Mouse (Mus musculus) urinary bladder, postnatal 25 days (tissue): ENCODE measurements around the gene Nptn.
"Not testable (repeated sequence)": the region's sequence is repeated elsewhere in the genome, so short reads cannot be mapped to it uniquely, and the experiment has no call there.

Source experiments
- DNase-seq: peaks from one replicate; pipeline ENCODE4 v3.0.0; 2022; ENCODE audit warnings: low spot score

Nptn gene

DNA sequence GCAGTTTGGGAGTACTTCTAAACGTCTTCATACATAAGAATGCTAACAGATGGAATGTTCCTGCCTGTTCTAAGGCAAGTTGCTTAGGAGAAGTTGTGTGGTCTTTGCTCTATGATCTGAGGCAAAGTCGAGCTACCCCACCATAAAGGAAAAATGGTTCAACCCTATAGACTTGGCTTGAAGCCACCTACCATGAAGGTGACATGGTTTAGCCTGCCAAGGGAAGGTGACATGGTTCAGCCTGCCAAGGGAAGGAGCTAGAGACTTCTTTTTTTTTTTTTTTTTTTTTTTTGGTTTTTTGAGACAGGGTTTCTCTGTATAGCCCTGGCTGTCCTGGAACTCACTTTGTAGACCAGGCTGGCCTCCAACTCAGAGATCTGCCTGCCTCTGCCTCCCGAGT, 16.1 kb upstream of the Nptn start:
- not testable (repeated sequence) for DNase-seq

DNA sequence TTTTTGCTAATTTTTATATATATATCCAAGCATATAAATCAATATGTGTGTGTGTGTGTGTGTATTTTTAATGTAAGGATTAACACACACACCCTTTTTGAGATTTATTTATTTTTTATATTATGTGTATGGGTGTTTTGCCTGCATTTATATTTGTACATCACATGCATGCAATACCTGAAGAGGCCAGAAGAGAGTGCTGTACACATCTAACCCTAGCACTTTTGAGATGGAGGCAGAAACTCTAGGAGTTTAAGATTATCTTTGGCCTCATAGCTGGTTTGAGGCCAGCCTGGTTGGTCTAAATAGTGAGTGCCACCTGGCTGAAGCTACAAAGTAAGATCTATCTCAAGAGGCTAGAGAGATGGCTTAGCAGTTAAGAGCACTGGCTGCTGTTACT, 14.4 kb upstream of the Nptn start:
- DNase-seq = no peak

DNA sequence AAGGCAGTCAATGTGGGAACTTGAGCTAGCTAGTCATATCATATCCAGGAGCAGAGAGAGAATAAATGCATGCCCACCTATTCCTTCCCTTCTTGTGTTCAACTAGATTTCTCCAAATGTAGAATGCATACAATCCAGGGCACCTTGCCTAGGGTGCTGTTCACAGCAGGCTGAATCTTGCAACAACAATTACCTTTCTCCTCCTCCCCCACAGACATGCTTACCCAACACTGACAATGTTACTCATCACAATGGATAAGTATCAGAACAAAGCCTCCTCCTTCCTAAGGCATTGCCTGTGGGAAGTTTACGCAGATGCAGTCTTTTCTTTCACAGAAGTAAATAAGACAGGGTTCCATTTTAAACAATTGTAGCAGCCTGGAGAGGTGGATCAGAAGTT, 11.0 kb upstream of the Nptn start:
- DNase-seq = no peak

DNA sequence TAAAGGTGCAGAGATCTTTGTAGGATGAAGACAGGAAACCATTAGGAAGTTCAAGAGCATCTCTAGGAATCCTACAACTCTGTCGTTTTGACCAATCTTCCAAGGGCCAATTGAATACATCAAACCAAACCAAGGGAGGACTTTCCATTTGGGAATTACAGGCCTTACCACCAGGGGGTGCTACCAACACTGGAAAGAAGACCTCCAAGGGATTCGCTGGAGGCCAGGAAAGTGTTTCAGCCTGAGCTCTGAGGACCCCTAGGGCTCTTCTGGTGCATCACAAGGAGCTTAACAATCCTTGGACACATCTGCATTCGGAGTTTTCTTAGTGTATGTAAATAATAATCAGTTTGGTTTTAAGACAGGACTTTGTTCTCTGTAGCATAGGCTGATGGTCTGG, 3.4 kb upstream of the Nptn start:
- peak; percentile 86 for DNase-seq

DNA sequence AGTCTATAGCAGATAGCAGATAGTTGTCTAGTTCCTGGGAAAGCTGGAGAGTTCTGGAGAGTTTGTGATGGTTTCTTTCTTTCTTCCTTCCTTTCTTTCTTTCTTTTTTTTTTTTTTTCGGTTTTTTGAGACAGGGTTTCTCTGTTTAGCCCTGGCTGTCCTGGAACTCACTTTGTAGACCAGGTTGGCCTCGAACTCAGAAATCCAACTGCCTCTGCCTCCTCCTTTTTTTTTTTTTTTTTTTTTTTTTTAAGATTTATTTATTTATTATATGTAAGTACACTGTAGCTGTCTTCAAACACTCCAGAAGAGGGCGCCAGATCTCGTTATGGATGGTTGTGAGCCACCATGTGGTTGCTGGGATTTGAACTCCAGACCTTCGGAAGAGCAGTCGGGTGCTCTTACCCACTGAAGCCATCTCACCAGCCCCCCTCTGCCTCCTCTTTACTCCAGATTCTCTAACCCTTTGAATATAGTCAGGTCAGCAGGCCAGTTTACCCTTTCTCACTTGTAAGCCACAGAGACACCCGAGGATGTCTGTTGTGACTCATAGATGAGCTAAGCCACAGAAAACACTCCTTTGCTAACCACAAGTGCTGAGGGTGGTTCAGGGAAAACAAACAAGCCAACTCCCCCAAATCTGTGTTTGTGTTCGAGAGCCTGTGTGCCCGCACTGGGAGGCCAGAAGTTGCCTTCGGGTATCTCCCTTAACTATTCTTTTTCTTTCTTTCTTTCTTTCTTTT, 1.4 kb upstream of the Nptn start:
- DNase-seq = not testable (repeated sequence)

DNA sequence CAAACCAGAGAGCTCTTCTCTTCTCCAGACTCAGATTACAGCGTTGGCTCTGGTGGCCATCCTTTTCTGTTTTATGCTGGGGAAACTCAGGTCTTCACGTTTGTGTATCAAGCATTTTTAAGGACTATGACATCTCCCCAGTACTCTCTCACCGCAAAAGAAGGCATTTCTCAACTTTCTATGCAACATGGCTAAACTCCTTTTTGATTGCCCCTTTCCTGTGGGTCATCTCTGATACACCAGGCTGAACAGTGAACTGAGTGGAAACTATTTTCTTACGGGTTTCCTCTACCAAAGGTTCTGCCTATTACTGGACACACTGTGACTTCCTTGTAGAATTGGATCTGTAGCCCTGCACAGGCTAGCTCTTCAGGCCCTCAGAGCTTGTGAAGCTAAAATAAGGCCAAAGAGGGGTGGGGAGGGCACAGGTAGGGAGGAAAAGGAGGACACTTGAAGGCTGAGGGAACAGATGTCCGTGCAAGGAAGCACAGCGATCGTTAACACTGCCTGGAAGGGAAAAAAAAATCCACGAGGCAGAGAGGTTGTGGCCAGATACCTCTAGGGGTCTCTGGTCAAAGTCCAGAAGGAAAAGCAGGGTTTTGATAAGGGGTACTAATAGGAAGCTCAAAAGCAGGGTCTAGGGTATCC, 633 bp upstream of the Nptn start:
- DNase-seq = no peak

DNA sequence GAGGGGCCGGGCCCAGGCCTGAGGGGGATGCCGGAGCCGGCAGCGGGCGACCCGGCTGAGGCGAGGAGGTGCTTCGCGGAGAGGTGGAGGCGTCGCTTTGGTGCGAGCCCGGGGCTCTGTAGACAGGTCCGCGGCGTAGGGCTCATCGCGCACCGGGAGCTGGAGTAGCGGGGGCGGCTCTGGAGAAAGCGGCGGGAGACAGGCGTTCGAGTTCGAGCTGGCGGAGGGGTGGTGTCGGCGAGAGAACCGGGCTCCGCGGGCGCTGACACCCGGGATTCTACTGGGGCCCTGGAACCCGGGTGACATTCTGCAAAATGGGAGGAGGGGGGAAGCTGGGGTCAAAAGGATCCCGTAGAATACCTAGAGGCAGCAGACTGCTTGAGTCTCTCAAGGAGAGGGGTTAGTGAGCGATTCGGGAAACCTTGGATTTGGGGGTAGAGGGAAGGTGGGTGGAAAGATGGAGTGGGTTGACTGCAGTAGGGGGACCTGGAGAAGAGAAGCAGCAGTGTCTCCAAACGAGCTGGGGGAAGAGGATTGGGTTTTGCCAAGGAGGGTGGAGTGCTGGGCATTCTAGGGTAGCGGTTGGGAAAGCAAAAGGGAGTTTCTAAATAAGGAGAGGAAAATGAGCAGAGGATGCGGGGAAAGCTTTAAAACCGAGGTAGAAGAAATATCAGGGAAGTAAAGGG, 684 bp downstream of the Nptn start:
- DNase-seq = peak; percentile 46

DNA sequence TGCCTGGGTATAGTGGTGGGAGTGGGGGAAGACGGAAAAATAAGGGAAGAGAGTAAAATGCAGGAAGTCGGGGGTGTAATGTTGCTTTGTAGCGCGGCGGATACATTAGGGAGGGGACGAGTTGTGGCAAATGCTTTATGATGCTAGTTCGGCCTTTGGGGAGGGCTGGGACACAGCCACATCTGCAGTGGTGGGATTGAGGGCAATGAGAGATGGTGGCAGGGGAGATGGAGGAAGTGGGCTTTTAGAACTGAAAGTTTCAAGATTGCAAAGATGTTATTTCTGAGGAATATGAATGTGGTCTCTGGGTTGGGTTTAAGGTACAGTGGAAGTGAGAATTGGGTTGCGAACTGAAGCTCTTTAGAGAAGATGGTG, 1.2 kb downstream of the Nptn start:
- no peak for DNase-seq

DNA sequence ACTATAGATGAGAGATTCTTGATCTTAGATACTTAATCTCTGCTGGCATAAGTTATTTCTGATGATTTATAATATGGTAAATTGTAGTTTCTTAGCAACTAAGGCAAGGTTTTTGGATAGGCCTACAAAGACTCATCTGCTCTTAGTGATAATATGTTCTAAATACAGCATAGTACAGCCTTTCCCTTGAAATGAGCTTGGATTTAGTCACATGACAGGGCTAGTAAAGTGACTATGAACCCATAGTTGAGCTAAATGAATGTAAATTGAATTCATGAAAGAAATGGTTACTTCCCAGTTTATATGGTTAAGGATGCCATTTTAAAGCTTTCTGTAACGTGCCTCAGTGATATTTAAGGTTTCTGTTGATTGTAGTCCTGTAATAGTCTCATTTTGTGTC, 2.3 kb downstream of the Nptn start:
- no peak for DNase-seq

DNA sequence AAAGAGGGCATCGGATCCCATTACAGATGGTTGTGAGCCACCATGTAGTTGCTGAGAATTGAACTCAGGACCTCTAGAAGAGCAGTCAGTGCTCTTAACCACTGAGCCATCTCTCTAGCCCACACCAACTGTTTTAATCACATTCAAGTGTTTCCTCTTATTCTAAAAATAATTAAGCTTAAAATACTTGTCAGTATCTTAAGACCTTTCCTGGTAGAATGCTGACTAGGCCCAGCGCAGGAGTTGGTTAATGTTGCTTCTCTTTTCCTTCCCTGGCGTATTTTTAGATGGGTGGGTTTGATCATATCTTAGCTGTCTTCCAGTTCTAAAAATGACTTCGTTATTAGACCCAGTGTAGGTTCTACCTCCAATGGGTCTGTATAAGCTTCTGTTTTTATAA, 6.6 kb downstream of the Nptn start:
- DNase-seq = no peak

DNA sequence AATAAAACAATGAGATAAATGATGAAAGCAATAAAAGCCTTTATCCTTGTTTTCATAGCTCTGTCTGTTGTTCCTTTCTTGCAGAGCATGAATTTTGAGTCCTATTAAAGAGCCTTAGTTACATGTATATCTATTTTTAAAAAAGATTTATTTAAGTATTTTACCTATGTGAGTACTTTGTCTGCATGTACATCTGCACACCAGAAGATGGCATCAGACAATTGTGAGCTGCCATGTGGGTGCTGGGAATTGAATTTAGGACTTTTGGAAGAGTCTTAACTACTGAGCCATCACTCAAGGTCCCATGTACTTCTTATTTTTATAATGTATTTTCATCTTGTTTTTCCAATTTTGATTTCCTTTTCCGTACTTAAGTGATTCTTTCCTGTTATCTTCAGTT, 13.3 kb downstream of the Nptn start:
- DNase-seq = no peak

DNA sequence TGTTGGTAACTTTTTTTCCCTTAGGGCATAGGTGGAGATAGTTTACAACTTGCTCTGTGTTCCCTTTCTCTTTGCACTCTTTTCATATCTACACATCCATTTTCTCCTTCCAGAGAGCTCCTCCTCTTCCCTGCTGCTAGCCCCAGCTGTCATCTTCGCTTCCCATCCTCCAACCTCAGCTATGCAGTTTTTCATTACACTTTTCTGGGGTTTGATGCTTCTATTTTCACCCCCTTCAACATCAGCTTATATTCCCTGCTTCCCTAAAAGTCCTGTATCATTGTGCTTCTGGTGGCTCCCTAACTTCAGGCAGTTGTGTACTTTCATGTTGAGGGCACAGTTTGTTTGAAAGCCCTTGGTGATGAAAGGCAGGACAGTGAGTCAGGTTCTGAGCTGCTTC, 31.8 kb downstream of the Nptn start:
- DNase-seq = no peak

DNA sequence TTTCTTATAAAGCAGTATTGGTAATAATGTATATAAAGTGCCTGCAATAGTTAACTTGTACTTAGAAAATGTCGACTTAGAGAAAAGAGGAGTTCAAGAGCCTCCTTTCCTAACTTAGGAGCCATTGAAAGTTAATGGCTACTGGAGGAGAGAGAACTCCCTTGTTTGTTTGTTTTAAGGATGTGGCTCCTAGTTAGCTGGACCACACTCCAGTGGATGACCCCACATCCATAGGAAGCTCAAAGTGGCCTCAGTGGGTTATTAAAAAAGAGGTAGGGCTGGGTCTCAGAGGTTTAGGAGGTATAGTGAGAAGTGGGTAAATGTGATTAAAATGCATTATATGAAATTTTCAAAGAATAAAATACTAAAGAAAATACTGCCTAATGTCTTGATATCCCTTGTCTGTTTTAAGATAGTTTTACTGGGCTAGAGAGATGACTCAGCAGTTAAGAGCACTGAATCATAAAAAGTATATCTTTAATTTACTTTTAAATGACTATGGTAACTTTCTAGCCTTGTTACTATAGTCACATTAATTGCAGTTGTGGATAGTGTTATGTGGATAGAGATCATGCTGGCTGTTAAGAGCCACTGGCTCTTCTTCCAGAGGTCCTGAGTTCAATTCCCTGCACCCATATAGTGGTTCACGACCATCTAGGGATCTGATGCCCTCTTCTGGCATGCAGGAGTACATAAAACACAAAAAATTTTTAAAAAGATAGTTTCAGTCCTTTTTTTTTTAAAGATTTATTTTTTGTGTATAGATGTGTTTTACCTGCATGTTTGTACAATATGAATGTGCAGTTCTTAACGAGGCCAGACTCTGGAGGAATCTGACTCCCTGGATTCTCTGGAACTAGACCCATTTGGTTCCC, 33.3 kb downstream of the Nptn start:
- DNase-seq = no peak

DNA sequence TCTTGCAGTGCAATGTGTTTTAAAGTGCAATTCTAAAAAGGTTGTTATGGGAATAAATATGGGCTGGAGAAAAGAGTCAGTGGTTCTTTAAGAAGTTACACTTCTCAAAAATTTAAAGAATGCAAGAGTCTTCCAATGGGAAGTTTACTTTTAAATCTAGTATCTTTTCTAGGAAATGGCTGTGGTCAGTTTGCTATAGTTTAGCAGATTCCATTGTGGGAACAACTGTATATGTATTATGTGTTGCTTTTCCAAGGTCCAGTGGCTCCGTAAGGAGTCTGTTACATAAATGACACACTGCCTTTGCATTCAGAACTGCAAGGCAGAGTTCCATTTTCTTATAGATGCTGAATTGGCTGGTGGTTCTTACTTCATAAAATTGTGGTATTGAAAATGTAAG, 41.0 kb downstream of the Nptn start:
- DNase-seq = no peak

DNA sequence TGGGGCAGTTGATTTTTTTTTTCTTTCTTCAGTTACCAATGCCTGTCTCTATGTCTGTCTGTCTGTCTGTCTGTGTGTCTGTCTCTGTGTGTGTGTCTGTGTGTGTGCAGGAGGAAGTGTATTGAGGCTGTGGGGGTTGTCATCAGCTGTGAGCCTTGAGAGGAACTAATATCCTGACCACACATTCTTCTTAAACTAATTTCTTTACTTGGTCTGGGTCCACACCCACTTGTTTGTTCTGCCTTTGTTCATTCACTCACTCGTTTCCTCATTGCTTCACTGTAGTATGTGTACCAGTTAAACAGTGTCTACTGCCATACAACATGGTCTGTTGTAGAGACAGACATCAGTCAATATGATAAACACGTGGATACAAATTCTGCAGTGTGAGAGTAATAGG, 45.2 kb downstream of the Nptn start:
- DNase-seq = no peak

DNA sequence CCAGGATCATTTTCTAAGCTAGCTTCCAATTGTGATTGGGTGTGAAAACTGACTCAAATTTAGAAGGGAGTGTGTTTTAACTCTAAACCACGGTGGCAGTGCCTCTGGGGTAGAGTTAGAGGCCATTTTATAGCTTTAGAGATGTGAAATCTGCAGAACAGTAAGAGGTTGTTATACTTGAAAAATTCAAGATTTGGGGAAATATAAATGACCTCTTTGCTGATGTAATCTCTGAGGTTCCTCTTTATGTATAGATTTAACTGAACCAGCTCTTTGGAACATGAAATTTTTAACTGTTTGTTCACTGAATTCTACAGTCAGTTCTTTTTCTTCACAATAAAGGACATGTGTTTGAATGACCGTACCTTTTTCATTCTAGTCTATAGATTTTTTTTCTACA, 48.4 kb downstream of the Nptn start:
- DNase-seq = no peak

DNA sequence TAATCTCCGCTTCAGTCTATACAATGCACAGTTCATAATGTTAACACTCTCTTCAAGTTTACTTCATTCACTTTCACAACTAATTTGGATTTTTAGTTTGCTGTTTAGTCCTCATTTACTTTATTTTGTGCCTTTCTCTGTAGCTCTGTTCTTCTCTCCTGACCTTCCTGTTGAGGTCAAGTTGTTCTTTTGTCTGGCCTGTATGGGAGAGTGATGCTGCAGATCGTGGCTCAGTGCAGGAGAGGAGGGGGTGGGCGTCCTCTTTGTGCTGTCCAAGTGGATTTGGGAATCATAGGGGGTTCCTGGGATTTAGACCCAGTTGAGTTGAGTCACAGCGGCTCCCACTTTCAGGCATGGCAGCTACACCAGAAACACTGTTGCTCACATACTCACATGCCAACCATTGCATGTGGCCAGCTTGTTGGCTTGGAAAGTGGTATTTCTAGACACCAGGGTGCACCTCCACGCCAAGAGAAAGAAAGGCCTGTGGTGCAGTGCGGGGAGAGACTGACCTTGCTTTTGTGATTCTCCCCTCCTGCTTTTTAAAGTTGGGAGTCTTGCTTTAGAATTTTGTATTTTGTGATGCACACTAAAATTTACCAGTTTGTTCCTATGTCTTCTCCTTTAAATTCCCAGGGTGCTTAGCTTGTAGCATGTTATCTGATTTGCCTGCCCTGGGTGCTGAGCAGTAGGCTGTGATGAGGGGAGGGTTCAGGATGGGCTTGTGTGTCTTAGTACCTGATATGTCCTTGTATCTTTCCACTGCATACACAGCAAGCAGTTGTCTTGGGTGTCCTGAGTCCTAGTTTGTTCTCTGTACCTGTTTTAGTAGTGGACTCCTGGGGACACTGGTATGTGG, 66.6 kb downstream of the Nptn start:
- DNase-seq = no peak

DNA sequence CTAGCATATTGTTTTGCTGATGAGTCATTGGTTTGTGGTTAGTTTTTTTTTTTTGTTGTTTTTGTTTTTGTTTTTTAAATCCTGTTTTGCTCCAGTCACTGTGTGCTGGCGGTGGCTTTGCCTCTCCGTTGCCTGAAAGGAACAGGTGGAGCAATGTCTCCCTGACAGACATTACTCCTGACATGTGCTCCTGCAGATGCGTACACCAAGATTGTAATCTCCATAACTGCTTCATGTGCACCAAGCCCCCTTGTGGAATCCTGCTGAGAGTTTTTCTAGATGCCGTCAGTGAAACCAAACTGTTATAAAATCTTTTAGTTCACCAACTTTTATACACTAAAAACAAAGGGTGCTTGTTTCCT, 67.2 kb downstream of the Nptn start:
- no peak for DNase-seq

DNA sequence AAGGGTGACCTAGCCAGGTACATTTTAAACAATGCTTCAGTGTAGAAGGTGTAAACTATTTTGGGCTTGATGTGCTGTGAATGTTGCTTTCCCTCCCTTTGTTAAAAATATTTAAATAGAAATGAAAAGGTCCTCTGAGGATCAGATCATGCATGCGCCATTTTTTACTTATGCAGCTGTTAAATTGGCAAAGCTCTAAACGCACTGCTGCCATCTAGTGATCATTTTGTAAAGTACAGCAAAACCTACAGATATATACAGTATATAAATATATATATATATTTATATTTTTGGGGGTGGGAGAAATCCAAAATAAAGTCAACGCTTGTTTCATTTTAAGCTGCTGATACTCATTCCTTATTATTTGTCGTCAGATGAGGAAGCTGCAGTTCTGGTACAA, 70.0 kb downstream of the Nptn start:
- DNase-seq = no peak

DNA sequence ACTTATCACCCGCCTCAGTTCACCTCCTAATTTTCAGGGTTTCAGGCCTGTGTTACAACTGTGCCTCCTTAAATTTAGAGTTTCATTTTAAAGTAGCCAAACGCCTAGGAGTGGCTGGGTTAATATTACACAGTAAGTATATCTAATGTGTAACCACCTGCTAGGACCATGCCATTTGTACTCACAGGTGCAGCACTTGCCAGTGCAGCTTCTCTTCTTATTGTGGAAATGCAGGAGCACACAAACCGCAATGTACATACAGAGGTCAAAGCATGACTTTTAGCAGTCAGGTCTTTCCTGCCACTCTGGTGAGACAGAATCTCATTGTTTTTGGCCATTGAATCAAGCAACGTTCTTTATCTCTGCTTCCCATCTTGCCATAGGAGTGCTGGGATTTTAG, 72.5 kb downstream of the Nptn start:
- DNase-seq = no peak

DNA sequence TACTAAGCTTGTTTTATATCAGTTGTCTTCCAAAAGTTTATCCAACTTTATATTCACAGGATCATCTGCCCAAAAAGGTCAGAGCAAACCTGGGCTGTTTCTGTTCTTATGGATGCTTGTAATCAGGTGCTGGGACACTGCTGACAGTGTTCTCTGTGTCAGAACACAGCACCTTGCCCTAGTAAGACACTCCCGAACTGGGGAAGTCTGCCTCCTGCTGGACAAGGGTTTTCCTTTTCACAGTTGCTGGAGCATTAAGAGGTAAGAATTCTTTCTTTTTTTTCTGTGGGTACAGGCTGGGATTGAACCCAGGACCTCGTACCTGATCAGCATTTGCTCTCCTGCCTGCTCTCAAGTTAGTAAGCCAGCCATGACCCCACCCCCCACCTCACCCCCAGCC, 74.4 kb downstream of the Nptn start:
- no peak for DNase-seq

DNA sequence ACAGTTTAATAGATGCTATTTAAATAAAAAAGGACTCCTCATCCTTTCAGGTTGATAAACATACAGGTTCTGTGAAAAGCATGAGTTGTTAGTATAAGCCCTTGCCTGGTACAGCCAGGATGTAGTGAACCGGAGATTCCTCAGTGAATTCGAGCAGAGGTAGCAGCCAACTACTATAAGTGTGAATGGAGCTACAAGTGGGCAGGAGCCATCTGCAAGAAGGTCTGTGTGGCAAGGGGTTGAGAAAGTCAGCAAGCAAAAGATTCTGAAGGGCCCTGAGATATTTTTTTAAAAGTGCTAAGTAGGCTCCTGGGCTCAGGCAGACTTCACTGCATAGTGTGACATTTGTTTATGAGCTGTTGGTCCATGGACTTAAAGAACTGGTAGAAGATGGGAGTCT, 74.8 kb downstream of the Nptn start:
- DNase-seq = no peak
